Mouse (Mus musculus): Measurements from ENCODE around the gene 1700021F05Rik.

Gene 1700021F05Rik

DNA sequence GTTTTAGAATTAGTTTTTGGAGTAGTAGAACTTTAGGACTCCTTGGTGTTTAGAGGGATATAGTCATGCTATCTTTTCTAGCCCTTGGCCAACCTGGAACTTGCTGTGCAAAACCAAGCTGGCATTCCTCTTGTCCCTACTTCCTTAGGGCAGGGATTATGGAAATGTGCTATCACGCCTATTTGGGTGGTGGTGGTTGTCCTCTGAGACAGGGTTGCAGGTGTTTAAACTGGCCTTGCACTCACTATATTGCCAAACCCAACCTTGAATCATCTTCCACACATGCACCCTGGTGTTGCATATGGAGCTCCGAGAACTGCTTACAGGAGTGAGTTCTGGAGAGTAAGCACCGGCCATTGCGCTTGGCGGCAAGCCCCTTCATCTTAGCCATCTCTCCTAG is 58.8 kb downstream of the 1700021F05Rik start:
- DNase-seq (ENCODE audit: low read depth): no peak

DNA sequence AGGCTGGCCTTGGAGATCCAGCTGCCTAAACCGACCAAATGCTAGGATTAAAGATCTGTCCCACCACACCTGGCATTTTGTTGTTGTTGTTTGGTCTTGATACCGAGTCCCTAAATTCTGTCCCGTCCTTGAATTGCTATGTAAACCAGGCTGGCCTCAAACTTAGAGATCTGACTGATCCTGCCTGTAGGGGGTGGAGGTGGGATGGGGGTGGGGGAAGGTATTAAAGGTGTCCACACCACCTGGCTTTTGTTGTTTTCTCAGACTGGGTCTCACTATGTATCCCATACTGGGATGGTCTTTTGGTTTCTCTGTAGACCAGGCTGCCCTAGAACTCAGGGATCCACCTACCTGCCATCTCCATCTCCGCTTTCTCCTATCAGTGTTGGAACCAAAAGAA is 59.6 kb downstream of the 1700021F05Rik start:
- no peak for DNase-seq (ENCODE audit: low read depth)

DNA sequence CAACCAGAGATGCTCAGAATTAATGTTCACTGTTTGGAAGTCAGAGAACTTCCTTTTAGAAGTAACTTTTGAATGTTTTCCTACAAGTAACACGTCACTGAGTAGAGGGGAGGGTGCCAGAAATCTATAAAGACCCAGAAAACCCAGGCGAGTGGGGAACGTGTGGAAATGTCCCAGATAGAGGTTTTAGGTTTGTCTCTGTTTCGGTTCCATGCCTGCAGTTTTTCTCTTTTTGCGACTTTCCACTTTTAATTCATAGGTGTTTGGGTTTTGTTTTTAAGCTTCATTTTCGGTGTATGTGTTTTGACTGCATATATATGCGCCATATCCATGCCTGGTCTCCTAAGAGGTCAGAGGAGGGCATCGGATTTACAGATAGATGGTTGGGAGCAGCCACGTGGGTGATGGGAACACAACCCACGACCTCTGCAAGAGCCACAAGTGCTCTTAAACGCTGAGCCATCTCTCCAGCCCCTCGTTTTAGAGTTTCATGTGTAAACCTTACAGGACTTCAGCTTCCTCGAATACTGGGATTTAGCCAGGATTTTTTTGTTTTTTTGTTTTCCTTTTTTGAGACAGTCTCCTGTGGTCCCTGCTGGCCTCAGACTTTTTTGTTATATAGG is 60.5 kb downstream of the 1700021F05Rik start:
- no peak for DNase-seq (ENCODE audit: low read depth)

DNA sequence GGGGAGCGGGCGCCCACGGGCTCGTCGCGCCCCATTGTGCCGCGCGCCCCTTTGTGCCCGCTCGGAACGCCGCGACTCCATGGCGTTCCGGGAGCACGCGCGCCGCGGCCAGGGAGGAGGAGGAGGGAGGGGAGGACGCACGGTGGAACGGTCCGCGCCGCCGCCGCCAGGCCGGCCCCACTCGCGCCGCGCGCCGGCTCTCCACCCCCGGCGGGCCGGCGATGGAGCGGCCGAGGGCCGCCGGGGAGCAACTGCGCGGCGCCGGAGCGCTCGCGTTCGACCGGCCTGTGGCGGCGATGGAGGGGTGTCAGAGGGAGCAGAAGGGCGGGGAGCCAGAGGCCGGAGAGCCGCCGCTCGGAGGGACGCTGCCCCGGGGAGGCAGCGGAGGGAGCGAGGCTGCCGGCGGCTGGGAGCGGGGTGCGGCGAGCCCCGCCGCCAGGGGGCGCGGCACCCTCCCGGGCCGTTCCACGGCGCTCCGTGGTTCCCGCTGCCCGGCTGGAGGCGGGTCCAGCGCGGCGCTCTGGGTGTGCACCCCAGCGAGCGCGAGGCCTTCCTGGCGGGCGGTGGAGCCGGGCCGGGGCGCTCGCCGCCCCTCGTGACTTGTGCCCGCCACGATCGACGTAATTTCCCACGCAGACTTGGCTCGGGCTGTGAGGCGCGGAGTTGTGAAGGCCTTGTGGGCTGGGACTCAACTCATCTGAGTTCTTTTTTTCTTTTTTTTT is 61.2 kb downstream of the 1700021F05Rik start:
- DNase-seq (ENCODE audit: low read depth): peak; percentile 58

DNA sequence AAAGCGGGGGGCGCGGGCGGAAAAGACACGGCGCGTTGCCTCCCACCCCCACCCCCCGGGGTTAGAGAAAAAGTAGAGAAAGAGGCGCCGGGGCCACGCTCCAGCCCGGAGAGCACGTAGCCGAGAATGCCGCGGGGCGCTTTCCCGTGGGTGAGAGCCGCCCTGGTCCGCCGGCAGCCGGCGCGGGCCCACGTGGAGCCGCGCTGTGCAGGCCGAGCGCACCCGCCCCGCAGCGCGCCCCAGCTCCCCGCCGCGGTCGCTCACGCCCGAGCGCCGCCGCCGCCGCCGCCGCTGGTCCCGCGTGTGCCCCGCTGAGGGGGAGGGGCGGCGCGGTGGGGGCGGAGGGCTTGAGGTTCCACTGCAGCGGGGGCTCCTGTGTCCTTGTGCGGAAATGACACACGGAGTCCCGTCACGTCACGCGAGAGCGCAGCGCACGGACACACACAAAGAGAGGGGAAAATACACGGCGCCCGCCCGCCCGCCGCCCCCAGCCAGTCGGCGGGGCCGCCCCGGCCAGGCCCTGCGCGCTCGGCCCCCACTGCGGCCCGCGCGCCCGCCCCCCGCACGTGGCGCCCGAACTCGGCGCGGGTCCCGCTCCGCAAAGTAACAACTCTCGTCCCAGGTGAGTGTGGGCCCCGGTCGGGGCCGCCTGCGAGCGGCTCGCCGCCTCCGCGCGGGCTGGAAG is 61.9 kb downstream of the 1700021F05Rik start, which contains the start of gene Bend3:
Gene Bend3, plus strand, starts transcription at position 81 of the 685 bp plus-strand sequence.
- DNase-seq (ENCODE audit: low read depth): no peak

DNA sequence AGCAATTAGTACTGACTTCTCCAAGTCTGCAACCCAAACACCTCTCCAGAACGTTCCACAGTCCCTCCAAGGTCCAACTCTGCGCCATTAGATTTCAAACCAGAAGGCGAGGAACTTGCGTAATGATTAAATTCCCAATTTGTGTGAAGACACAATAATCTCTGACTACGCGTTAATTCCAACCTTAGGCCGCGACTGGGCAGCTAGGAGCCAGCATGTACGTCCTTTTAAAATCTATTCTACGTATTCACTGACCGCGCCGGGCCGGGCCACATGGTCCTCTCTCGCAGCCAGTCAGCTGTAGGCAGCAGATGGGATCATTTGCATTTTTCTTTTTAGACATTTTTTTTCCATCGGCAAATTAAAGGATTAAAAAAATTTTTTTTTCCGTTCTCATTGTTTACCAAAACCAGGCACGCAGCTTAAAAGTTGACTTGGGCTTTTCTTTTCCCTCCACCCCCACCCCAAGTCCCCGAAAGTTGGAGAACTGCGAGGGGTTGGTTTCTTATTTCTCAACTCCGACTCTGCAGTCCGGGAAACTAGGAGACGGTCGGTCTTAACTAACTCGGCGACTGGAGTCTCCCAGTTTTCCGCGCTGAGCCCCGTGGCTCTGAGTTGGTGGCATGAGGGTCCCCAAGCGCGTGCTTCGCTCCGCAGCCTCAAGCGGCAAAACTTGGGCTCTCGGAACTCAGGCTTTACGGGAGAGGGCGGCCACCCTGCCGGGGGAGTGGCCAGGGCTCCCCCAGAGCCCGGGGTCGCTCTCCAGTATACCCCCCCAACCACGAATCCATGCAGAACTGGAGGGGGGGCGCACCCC is 62.7 kb downstream of the 1700021F05Rik start:
- no peak for DNase-seq (ENCODE audit: low read depth)

DNA sequence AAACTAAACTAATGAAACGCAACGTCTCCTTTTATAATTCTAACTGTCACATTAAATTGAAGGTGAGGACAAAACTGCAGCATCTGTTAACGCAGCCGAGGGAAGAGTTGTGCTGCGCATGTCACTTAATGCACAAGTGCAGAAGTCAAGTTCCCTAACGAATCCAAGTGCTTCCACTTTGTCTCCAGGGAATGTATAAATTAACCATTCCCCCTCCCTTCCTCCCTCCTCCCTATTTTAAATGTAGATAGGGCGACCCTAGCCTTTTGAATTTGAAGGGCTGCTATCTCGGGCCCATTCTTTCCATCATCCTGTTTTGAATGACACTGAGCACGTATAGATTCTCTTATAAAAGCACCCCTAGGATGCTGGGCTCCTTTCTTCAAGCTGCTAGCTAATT is 63.3 kb downstream of the 1700021F05Rik start:
- no peak for DNase-seq (ENCODE audit: low read depth)

DNA sequence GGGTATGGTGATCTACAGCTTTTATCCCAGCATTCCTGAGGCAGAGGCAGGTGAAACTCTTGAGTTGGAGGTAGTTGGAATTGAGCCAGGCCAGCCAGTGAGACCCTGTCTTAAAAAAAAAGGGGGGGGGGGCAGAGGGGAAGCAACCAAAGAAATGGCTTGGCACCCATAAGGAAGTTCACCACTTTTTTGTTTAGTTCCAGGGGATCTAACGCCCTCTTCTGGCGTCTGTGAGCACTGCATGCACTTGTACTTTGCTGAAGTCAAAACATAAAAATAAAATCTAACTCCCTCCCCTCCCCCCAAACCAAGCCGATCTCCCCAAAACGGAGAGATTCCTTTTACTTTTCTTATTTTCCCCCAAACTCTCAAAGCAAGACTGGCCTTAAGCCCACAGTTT is 65.4 kb downstream of the 1700021F05Rik start:
- DNase-seq (ENCODE audit: low read depth): no peak

All from c-Kit-positive CD71-negative TER-119-negative erythroid progenitor cells, embryonic 14.5 days (primary cell).